Mouse (Mus musculus): Measurements from ENCODE around the gene 1810009A15Rik. TPM values are rescaled to one million over a fixed set of nuclear protein-coding genes. Genes with fewer than 3 reads are reported as not detected.

Gene 1810009A15Rik
- 100 to 1,000 TPM in 1 of 2 experiments, 10 to 100 TPM in 1; 73.9 to 176 TPM for polyA plus RNA-seq (2012; fragmentation: generic; extraction: Trizol)

DNA sequence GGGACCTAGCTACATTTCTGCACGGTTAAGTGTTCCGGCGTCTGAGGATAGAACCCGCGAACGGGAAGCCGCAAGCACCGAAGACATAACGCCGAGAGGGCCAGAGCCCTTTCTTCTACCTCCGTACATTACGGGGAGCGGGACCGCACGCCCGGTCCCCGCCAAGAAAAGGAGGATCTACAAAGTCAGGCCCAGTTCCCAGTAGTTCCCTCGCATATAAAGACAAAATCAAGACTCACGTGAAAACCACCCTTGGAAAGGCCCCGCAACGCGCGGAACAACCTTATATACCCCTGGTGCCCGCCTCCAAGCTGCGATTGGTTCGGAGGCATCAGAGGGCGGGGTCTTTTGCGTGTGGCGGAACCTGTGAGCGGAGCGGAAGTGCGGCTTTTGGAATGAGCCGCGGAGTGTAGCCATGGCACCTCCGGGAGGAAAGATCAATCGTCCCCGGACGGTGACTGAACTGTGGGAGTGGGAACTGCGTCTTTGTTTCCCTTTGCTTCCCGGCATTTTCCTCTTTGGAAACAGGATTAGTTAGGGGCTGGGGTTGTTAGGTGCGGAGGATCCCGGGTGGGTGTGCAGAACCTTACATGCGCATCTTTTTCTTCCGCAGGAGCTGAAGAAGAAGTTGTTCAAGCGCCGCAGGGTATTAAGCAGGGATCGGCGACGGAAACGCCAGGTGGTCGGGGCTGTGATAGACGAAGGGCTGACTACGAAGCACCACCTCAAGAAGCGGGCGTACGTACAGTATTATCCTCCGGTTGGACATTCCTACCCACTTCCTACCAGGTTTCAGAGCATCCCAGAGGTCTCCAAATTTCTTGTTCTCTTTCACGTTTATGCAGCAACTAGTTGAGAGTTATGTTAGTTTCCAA, at the start of gene 1810009A15Rik, which contains the start of gene Gm49416:
Gene 1810009A15Rik (plus strand): TSS at position 343 of the 875 bp plus-strand sequence.
Gene Gm49416 (plus strand): TSS at position 416 of the 875 bp plus-strand sequence.

DNA sequence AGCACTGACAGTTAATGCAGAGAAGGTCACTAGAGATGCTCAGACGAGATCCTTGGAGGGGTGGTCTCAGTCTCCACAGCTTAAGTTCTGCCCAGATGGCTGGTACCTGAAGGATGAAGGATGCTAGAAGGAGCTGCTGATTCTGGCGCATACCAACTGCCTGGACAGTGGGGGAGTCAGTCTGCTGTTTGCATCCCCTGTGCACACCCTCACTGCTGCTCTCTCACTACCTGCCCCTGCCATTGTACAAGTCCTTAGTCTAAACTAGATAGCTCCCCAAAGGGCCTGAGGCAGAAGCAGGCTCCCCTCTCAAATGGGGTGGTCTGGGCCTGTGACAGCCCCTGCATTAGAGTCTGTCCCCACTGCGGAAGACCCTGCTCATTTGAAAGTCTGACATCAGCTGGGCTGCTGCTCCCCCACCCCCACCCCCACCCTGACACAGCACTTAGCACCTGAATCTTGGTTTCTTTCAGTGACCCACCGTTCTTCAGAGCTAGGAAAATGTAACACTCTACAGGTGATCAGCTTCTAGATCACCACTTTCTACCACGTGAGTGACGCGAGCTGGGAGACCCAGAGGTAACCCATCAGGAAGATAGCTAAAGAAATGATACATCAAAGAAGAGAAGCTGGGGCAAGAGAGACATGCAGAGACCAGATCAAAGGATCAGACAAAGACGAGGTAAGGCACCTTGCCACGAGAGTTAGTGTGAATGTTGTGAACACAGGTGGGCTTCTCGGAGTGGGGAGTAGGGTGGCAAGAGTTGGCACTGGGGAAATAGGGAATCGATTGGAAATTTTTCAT, 49.3 kb upstream of the 1810009A15Rik start, which contains the start of gene Gng3:
Gene Gng3 (minus strand): TSS at position 92 of the 805 bp plus-strand sequence.

DNA sequence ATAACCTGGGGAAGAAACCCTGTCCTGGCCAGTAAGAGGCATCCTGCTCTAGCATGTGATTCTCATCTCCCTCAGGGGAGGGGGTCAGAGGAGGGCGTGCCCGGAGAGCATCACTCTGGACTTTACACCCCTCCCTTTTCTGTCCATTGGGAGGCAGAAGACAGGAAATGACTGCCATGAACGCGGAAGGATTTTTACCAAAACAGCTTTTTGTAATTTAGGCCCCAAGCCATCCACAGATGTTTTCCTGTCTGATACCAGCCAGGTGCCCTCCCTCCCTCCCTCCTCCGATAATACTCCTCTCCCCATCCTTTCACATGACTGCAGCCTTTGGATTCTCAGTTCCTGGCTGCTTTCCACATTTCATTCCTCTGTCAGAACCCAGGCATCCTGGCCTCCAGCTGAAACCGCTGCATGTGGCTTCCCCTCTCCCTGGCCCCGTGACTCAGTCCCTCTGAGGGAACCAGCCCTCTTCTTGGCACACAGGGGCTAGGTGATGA, 38.2 kb upstream of the 1810009A15Rik start, which contains the start of gene Lrrn4cl:
Gene Lrrn4cl (plus strand): TSS at position 367 of the 500 bp plus-strand sequence.

DNA sequence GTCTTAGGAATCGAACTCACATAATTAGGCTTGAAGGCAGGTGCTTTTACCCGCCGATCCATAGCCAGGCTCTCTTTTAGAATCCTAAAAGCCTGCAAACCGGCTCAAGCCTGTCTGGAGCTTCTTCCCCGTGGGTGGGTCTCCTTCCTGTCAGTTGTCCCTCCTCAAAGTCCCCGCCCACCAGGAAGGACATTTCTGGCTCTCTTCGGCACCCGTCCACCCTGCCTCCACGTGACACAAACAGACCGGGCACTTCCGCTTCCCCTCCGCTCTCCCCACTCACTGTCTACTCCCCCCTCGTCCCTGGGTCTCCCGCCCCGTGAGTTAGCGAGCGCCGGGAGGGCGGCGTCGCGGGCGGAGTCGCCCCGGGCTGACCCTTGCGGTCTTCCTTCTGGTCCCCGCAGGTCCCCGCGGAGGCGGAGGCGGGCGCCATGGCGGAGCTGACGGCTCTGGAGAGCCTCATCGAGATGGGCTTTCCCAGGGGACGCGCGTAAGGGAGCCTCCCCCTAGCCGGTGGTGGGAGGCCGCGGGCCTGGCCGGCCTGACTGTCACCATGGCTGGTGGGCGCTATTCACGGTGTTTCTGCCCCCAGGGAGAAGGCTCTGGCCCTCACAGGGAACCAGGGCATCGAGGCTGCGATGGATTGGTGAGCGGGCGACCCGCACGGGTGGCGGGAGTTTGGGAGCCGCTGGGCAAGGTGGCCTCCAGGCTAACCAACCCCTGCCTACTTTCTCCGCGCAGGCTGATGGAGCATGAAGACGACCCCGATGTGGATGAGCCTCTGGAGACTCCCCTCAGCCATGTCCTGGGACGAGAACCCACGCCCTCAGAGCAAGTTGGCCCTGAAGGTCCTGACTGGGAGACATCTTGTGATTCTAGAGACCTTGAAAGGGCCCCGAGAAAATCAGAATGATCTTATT, 17.1 kb upstream of the 1810009A15Rik start, which contains the start of gene Ubxn1:
Gene Ubxn1 (plus strand): TSS at position 230 of the 920 bp plus-strand sequence.

DNA sequence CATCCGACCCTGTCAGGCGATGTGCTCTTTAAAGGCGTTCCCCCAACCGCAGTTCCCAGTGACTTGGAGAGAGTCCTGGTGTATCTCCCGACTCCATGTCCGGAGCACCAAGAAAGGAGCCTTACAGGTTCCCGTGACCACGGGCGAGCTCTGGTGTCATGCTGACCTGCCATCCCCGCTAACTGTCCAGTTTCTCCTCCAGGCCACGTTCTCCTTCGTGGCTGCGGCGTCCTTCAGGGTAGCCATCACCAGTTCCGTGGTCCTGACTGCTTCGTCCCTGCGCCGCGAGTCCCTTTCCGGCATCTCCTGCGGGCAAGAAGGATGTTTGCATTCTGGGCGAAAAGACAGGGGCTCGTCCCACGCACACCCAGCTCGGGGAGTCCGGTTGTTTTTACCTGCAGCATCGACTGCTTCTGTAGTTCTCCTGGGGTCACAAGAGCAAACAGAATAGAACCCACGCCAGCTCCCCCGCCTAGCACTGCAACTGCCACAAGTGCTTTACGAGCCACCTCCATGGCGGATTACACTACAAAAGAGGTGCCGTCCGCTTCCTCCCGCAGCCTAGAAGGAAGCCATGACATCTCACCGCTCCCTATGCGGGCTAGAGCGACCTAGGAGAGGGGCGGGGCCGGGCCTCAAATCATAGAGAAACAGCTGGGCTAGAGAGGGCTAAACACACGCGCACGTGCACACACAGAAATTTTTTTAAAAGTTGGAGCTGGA, 8.2 kb upstream of the 1810009A15Rik start, which contains the start of gene Uqcc3:
Gene Uqcc3 (minus strand): TSS at position 613 of the 723 bp plus-strand sequence.

DNA sequence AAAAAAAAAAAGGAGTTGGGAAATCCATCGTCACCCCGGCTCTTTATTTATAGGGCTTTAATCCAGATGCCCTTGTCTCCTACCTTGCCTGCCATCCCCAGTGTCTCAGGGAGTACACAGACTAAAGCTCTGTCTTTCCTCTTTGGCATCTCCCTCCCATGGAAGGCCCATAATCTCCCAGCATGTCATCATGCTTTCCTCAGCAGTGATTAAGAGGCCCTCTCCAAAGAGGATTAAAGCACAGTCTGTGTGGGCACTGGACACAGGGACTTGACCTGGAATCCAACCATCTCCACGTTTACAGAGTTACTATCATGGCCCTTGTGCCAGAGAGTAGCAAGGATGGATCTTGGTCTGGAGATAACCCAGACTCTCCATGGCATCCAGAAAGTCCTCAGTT, 5.0 kb upstream of the 1810009A15Rik start, which contains the start of the genes Lbhd1 and Gm49403:
Gene Lbhd1 (plus strand): TSS at position 117 of the 400 bp plus-strand sequence.
Gene Gm49403 (plus strand): TSS at position 315 of the 400 bp plus-strand sequence.

DNA sequence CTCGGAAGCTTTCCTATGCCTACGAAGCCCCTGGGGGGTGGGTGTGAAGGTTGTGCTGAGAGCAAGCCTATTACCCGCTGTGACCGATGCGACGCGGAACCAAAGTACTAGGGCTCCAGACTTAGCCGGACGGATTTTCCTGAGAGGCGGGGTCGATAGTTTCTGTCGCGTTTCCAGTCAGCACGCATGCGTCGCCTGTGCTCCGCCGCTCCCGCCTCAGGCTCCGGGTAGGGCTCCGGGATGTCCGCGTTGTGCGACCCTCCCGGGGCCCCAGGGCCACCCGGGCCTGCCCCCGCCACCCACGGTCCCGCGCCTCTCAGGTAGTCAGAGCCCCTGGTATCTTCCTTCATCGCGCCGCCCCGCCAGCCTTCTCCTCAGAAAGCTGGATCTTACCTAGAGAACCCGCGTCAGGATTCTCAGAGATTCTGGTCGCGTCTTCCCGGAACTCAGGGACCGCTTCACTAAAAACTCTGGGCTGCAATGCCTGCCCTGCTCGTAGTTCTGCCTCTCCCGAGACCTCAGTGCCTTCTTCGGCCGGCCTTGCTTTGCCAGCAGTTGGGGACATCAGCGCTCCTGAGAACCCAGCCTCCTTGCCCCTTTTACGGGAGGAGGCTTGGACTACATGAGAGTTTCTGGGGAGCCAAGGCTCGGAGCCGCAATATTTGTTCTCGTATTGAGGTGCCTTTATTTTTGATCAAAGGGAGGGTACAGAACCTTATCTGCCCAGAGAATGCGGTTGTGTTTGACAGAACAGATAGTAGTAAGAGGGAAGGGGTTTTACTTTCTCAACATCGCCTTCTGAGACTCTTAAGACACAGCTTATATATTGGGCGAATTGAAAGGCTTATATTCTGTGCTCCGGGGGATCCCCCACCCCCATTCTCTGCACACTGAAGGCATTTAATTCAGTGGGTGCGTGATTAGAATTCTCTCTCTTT, 4.4 kb downstream of the 1810009A15Rik start, which contains the start of gene Ints5:
Gene Ints5 (plus strand): TSS at position 177 of the 938 bp plus-strand sequence.

DNA sequence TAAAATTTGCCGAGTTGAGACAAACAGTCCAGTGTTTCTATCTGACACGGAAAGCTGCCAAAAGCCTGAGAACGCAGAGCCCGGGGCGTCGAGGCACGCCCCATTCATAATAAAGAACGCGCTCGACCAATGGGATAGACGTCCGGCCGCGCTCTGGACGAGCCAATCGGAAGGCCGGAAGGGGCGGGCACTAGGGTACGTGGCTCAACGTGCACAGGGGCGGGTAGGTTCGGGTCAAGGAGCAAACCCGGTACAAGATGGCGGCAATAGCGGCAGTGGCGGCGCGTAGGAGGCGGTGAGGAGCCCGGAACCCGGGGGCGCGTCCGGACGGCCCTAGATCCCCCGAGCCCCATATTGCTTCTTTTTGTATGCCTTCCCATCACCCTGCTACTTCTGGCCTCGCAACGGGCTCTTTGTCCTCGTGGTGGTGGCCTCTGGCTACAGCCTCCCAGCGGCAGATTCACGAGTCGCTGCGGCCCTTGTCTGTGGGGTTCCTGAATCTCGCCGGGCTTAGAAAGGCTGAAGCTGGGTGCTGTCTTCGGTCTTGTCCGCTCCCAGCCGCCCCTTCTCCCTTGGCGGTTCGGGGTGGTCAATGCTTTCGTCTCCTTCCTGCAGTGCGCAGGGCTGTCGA, 9.3 kb downstream of the 1810009A15Rik start, which contains the start of gene Ganab:
Gene Ganab (plus strand): TSS at position 207 of the 631 bp plus-strand sequence.

DNA sequence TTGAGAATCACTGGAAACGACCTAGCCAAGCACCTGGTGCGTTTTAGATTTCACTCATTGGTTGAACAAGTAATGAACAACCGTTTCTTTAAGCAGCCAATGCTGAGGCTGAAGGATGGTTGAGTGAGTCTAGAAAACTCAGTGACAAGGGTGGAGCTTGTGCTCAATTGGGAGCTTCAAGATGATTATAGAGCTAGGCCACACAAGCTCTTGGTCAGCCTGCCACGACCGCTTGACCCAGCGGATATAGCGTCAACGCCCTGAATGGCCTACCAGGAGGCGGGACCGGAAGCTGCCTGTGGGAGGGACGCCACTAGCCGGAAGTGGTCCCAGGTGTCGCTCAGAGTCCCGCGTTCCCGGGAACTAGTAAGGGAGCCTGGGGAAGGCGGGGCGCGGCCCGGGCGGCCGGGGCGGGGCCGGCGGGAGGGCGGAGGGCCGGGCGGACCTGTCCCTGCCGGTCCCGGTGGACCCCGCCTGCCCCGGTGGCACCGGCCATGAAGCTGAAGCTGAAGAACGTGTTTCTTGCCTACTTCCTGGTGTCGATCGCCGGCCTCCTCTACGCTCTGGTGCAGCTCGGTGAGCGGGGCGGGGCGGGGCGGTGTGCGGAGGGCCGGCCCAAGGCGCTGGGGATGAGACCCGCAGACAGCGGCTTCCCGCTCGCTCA, 31.6 kb downstream of the 1810009A15Rik start, which contains the start of gene B3gat3:
Gene B3gat3 (plus strand): TSS at position 302 of the 664 bp plus-strand sequence.

DNA sequence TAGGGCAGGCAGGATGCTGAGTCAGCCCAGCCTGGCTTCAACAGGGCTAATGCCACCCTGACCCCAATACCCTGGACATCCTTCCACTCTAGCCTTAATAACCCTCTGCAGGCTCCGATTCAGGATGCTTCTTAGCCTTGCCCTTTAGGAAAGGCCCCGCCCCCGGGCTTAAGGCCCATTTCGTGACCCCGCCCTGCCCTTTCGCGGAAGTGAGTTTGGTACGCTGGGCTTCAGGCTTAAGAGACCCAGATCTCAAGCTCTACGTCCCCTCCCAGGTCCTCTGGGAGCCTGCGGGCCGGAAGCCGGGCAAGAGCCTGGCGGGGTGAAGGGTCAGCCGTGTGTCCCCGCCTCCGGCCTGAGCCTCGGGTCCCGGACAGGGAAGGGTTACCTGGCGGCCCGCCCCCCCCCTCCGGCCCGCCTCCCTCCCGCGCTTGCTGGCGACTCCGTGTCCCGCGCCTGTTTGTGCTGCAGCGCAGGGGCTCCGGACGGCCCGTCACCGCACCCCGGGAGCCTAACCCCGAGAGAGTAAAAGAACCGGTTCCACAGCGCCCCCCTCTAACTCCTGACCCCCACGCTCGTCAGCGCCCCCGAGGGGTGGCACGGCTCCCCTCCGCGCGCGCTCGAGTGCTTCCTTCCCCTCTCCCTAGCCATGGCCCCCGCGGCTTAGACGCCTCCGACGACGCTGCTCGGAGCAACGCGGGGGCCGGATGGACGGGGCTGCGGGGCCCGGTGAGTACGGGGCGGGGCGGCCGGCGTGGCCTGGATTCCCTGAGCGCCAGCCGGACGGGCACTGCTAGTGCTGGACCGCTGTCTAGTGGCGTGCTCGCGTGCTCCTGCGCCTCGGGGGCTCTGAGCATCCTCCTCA, 40.8 kb downstream of the 1810009A15Rik start, which contains the start of the genes Rom1 and Eml3:
Gene Rom1 (minus strand): TSS at position 133 of the 865 bp plus-strand sequence.
Gene Eml3 (plus strand): TSS at position 329 of the 865 bp plus-strand sequence.

Other genes with a start within 250 kb of the 1810009A15Rik start
- under 1 TPM; 0.01 to 0.09 TPM for gene Chrm1, start 225.1 kb upstream of the 1810009A15Rik start, polyA plus RNA-seq (2012; fragmentation: generic; extraction: Trizol)
- 100 to 1,000 TPM; 109 to 260 TPM for gene Slc3a2, start 165.5 kb upstream of the 1810009A15Rik start, polyA plus RNA-seq (2012; fragmentation: generic; extraction: Trizol)
- 100 to 1,000 TPM in 1 of 2 experiments, 10 to 100 TPM in 1; 60.8 to 195 TPM for gene Wdr74, start 153.0 kb upstream of the 1810009A15Rik start, polyA plus RNA-seq (2012; fragmentation: generic; extraction: Trizol)
- 1 to 10 TPM; 1.5 to 1.8 TPM for gene 1700092M07Rik, start 148.1 kb upstream of the 1810009A15Rik start, polyA plus RNA-seq (2012; fragmentation: generic; extraction: Trizol)
- 100 to 1,000 TPM in 1 of 2 experiments, 10 to 100 TPM in 1; 33.2 to 112 TPM for gene Stx5a, start 147.4 kb upstream of the 1810009A15Rik start, polyA plus RNA-seq (2012; fragmentation: generic; extraction: Trizol)
- 100 to 1,000 TPM in 1 of 2 experiments, 10 to 100 TPM in 1; 63.1 to 106 TPM for gene Nxf1, start 131.8 kb upstream of the 1810009A15Rik start, polyA plus RNA-seq (2012; fragmentation: generic; extraction: Trizol)
- gene Tmem223, start 117.9 kb upstream of the 1810009A15Rik start, polyA plus RNA-seq (2012; fragmentation: generic; extraction: Trizol) = 100 to 1,000 TPM; 211 to 253 TPM
- gene Tmem179b, start 114.4 kb upstream of the 1810009A15Rik start, polyA plus RNA-seq (2012; fragmentation: generic; extraction: Trizol) = 10 to 100 TPM; 43.2 to 61.1 TPM
- 10 to 100 TPM; 24.9 to 37.5 TPM for gene Taf6l, start 102.4 kb upstream of the 1810009A15Rik start, polyA plus RNA-seq (2012; fragmentation: generic; extraction: Trizol)
- gene Polr2g, start 90.3 kb upstream of the 1810009A15Rik start, polyA plus RNA-seq (2012; fragmentation: generic; extraction: Trizol) = 100 to 1,000 TPM; 100 to 147 TPM
- 1 to 10 TPM; 2.6 to 5.2 TPM for gene Zbtb3, start 86.3 kb upstream of the 1810009A15Rik start, polyA plus RNA-seq (2012; fragmentation: generic; extraction: Trizol)
- 10 to 100 TPM in 1 of 2 experiments, 1 to 10 TPM in 1; 1.9 to 14.9 TPM for gene Ttc9c, start 69.5 kb upstream of the 1810009A15Rik start, polyA plus RNA-seq (2012; fragmentation: generic; extraction: Trizol)
- 10 to 100 TPM in 1 of 2 experiments, 1 to 10 TPM in 1; 7.6 to 49.9 TPM for gene Hnrnpul2, start 68.8 kb upstream of the 1810009A15Rik start, polyA plus RNA-seq (2012; fragmentation: generic; extraction: Trizol)
- 1 to 10 TPM in 1 of 2 experiments, under 1 TPM in 1; 0.19 to 1.1 TPM for gene AC129217.1, start 59.1 kb upstream of the 1810009A15Rik start, polyA plus RNA-seq (2012; fragmentation: generic; extraction: Trizol)
- 10 to 100 TPM; 11.7 to 29.0 TPM for gene Bscl2, start 51.4 kb upstream of the 1810009A15Rik start, polyA plus RNA-seq (2012; fragmentation: generic; extraction: Trizol)
- gene Gng3, start 49.7 kb upstream of the 1810009A15Rik start, polyA plus RNA-seq (2012; fragmentation: generic; extraction: Trizol) = under 1 TPM; 0.04 to 0.41 TPM
- 1 to 10 TPM in 1 of 2 experiments, under 1 TPM in 1; 0.08 to 7.0 TPM for gene Lrrn4cl, start 38.1 kb upstream of the 1810009A15Rik start, polyA plus RNA-seq (2012; fragmentation: generic; extraction: Trizol)
- gene Ubxn1, start 17.4 kb upstream of the 1810009A15Rik start, polyA plus RNA-seq (2012; fragmentation: generic; extraction: Trizol) = 100 to 1,000 TPM; 240 to 270 TPM
- gene Uqcc3, start 7.9 kb upstream of the 1810009A15Rik start, polyA plus RNA-seq (2012; fragmentation: generic; extraction: Trizol) = 10 to 100 TPM; 63.8 to 97.9 TPM
- 1 to 10 TPM; 3.4 to 3.7 TPM for gene Lbhd1, start 5.1 kb upstream of the 1810009A15Rik start, polyA plus RNA-seq (2012; fragmentation: generic; extraction: Trizol)
- not detected for gene Gm49403, start 4.9 kb upstream of the 1810009A15Rik start, polyA plus RNA-seq (2012; fragmentation: generic; extraction: Trizol)
- under 1 TPM in 1 of 2 experiments, not detected in 1; 0.18 TPM for gene Gm49416, start 73 bp downstream of the 1810009A15Rik start, polyA plus RNA-seq (2012; fragmentation: generic; extraction: Trizol)
- gene Ints5, start 4.2 kb downstream of the 1810009A15Rik start, polyA plus RNA-seq (2012; fragmentation: generic; extraction: Trizol) = 10 to 100 TPM; 30.2 to 43.9 TPM
- gene Ganab, start 9.2 kb downstream of the 1810009A15Rik start, polyA plus RNA-seq (2012; fragmentation: generic; extraction: Trizol) = 100 to 1,000 TPM in 1 of 2 experiments, 10 to 100 TPM in 1; 43.4 to 137 TPM
- gene B3gat3, start 31.5 kb downstream of the 1810009A15Rik start, polyA plus RNA-seq (2012; fragmentation: generic; extraction: Trizol) = 10 to 100 TPM; 56.0 to 67.8 TPM
- gene Rom1, start 40.5 kb downstream of the 1810009A15Rik start, polyA plus RNA-seq (2012; fragmentation: generic; extraction: Trizol) = 10 to 100 TPM in 1 of 2 experiments, 1 to 10 TPM in 1; 5.9 to 12.1 TPM
- gene Eml3, start 40.7 kb downstream of the 1810009A15Rik start, polyA plus RNA-seq (2012; fragmentation: generic; extraction: Trizol) = 10 to 100 TPM; 30.0 to 62.2 TPM
- 10 to 100 TPM; 55.6 to 94.0 TPM for gene Mta2, start 53.0 kb downstream of the 1810009A15Rik start, polyA plus RNA-seq (2012; fragmentation: generic; extraction: Trizol)
- gene Tut1, start 65.0 kb downstream of the 1810009A15Rik start, polyA plus RNA-seq (2012; fragmentation: generic; extraction: Trizol) = 10 to 100 TPM; 16.0 to 17.5 TPM
- 1,000 to 10,000 TPM in 1 of 2 experiments, 100 to 1,000 TPM in 1; 710 to 2,782 TPM for gene Eef1g, start 78.2 kb downstream of the 1810009A15Rik start, polyA plus RNA-seq (2012; fragmentation: generic; extraction: Trizol)
- gene Ahnak, start 100.4 kb downstream of the 1810009A15Rik start, polyA plus RNA-seq (2012; fragmentation: generic; extraction: Trizol) = 100 to 1,000 TPM in 1 of 2 experiments, 10 to 100 TPM in 1; 26.0 to 103 TPM
- gene Scgb1a1, start 199.1 kb downstream of the 1810009A15Rik start, polyA plus RNA-seq (2012; fragmentation: generic; extraction: Trizol) = not detected
- 1 to 10 TPM; 3.0 to 6.1 TPM for gene Asrgl1, start 246.8 kb downstream of the 1810009A15Rik start, polyA plus RNA-seq (2012; fragmentation: generic; extraction: Trizol)

All from C3H10T1/2 (cell line).